In the genomic region with DNA sequence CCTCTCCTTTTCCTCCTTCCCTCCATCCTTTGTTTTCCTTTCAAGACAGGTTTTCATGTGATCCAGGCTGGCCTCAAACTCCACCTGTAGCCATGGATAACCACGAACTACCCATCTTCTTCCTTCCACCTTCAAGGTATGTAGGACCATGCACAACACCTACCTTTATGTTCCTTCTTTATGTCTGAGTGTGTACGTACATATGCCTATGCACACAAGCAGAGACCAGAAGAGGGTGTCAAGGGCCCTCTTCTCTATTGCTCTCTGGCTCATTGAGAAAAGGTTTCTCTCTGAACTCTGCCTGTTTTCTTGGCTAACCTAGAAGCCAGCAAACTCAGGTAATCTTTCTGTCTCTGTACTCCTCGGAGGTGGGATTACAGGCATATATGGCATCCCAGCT, we compare ENCODE assay signal across 20 mouse cellular contexts. TPM values are rescaled to one million over a fixed set of nuclear protein-coding genes. Genes with fewer than 3 reads are reported as not detected.
A peak's percentile ranks its signal among the peaks of the same experiment; 100 is the strongest.
DNase-seq lines count a peak whose midpoint lies in the region; ATAC-seq and TF ChIP-seq lines count a peak whose summit lies in the region.
"Had no signal": no experiment of that assay in that cellular context is flagged by ENCODE, and none has a peak within 500 bp of the region (broad histone marks: within the 10 kb centered on the region; RNA-seq: fewer than 3 reads in every experiment).

No protein-coding gene starts in this region.

- H3K4me1 ChIP-seq in lung, embryonic 16.5 days (replicated peaks; ENCODE audit: control insufficient read depth, insufficient read depth, low read length), result no peaks in the 10 kb centered on the region
- H3K4me1 ChIP-seq in lung, postnatal 0 days (ENCODE audit: insufficient read depth, low read depth, low read length), result no peaks in the 10 kb centered on the region
- H3K4me1 ChIP-seq in midbrain, embryonic 11.5 days (ENCODE audit: control insufficient read depth, insufficient read depth, low read length), result no peaks in the 10 kb centered on the region
- peaks cover 6% of the 10 kb centered on the region for H3K4me1 ChIP-seq in midbrain, embryonic 13.5 days (replicated peaks)

- no peaks in the 10 kb centered on the region for H3K36me3 ChIP-seq in lung, embryonic 16.5 days (ENCODE audit: control insufficient read depth, insufficient read depth, low read length)
- no peaks in the 10 kb centered on the region for H3K36me3 ChIP-seq in lung, postnatal 0 days (ENCODE audit: insufficient read depth, low read length)
- H3K36me3 ChIP-seq in midbrain, embryonic 11.5 days (ENCODE audit: control insufficient read depth, insufficient read depth, low read length), result no peaks in the 10 kb centered on the region
- no peaks in the 10 kb centered on the region for H3K36me3 ChIP-seq in midbrain, embryonic 13.5 days
- H3K36me3 ChIP-seq: G1E had no signal

- H3K27me3 ChIP-seq in lung, embryonic 16.5 days (ENCODE audit: control insufficient read depth, insufficient read depth, low read depth, low read length), result peaks cover 34% of the 10 kb centered on the region
- 0 out of 2 replicates have a peak, but pooled peaks cover 12% of the 10 kb centered on the region for H3K27me3 ChIP-seq in lung, postnatal 0 days (replicated peaks; ENCODE audit: insufficient read depth, low read length)
- no peaks in the 10 kb centered on the region for H3K27me3 ChIP-seq in midbrain, embryonic 11.5 days (ENCODE audit: control insufficient read depth, insufficient read depth, low read length)
- H3K27me3 ChIP-seq in midbrain, embryonic 13.5 days, result peaks cover 13% of the 10 kb centered on the region; the same call in 1 of the 2 replicates
- H3K27me3 ChIP-seq: Patski had no signal

- no peak overlapping the region for H3K9ac ChIP-seq in lung, embryonic 16.5 days (ENCODE audit: low read length)
- no peak overlapping the region for H3K9ac ChIP-seq in lung, postnatal 0 days (replicated peaks; ENCODE audit: low read depth)
- H3K9ac ChIP-seq in midbrain, embryonic 11.5 days (ENCODE audit: low read length), result no peak overlapping the region
- no peak overlapping the region for H3K9ac ChIP-seq in midbrain, embryonic 13.5 days (replicated peaks)

- no peak for TF ChIP-seq EP300 in lung, postnatal 0 days (IDR thresholded peaks at IDR 0.05)

- 59% methylated on average over 3 of the region's 3 CpGs for WGBS in lung, embryonic 16.5 days
- WGBS in lung, postnatal 0 days, result 48% methylated on average over 3 of the region's 3 CpGs
- 78% methylated on average over 3 of the region's 3 CpGs for WGBS in midbrain, embryonic 11.5 days
- 87% methylated on average over 3 of the region's 3 CpGs for WGBS in midbrain, embryonic 13.5 days

- H3K27ac ChIP-seq in lung, embryonic 16.5 days (ENCODE audit: low read length), result no peak overlapping the region
- H3K27ac ChIP-seq in lung, postnatal 0 days (ENCODE audit: low read length), result no peak overlapping the region
- H3K27ac ChIP-seq in midbrain, embryonic 11.5 days (ENCODE audit: low read depth, low read length), result no peak overlapping the region
- no peak overlapping the region for H3K27ac ChIP-seq in midbrain, embryonic 13.5 days

- no peak overlapping the region for H3K4me2 ChIP-seq in lung, embryonic 16.5 days (ENCODE audit: low read depth, low read length)
- H3K4me2 ChIP-seq in lung, postnatal 0 days (replicated peaks; ENCODE audit: low read depth, low read length), result no peak overlapping the region
- no peak overlapping the region for H3K4me2 ChIP-seq in midbrain, embryonic 11.5 days
- H3K4me2 ChIP-seq in midbrain, embryonic 13.5 days (replicated peaks), result no peak overlapping the region

- TF ChIP-seq CTCF in lung, postnatal 0 days (IDR thresholded peaks at IDR 0.05), result no peak

- ATAC-seq in lung, embryonic 16.5 days (ENCODE audit: low read depth), result peak; percentile 56; the same call in 1 of the 2 replicates
- peak; percentile 54 for ATAC-seq in lung, postnatal 0 days
- ATAC-seq in midbrain, embryonic 11.5 days (ENCODE audit: low FRiP score), result no peak
- no peak for ATAC-seq in midbrain, embryonic 13.5 days
- ATAC-seq: activated CD4-positive, CD25-positive, alpha-beta regulatory T cell, adult 4 months; CD4-positive, CD25-positive, alpha-beta regulatory T cell, adult 4 months; Patski had no signal

- H3K4me3 ChIP-seq in lung, embryonic 16.5 days (ENCODE audit: low read length), result no peak overlapping the region
- H3K4me3 ChIP-seq in lung, postnatal 0 days (ENCODE audit: low read depth, low read length), result no peak overlapping the region
- no peak overlapping the region for H3K4me3 ChIP-seq in midbrain, embryonic 11.5 days (ENCODE audit: low read depth, low read length)
- no peak overlapping the region for H3K4me3 ChIP-seq in midbrain, embryonic 13.5 days (replicated peaks)

- no peak for DNase-seq in lung, postnatal 36 days
- no peak for DNase-seq in lung, postnatal 0 days (ENCODE audit: low spot score)
- no peak for DNase-seq in lung, postnatal 4 days
- peak; percentile 44 for DNase-seq in midbrain, embryonic 11.5 days (ENCODE audit: low spot score, missing footprints)
- DNase-seq: adrenal gland, adult 2 months; adrenal gland, adult 8-10 months; adrenal gland, postnatal 10 days; adrenal gland, postnatal 14 days; adrenal gland, postnatal 25 days; adrenal gland, postnatal 36 days; B cell, adult 2 months; cerebellum, adult 11 months; cerebellum, adult 11-12 months; cerebellum, adult 18-20 months had no signal

- no peaks in the 10 kb centered on the region for H3K9me3 ChIP-seq in lung, embryonic 16.5 days (ENCODE audit: control insufficient read depth, low read length)
- no peaks in the 10 kb centered on the region for H3K9me3 ChIP-seq in lung, postnatal 0 days (ENCODE audit: low read length)
- H3K9me3 ChIP-seq in midbrain, embryonic 11.5 days (ENCODE audit: control insufficient read depth, low read length), result no peaks in the 10 kb centered on the region
- H3K9me3 ChIP-seq in midbrain, embryonic 13.5 days, result no peaks in the 10 kb centered on the region
- H3K9me3 ChIP-seq: G1E had no signal

RNA-seq across cellular contexts. Expression of a gene that starts 32.4 kb away (rescaled TPM):
- polyA plus RNA-seq in lung, embryonic 16.5 days (2015; fragmentation: Nextera tagmentation; extraction: Ambion mirVana), result 41.8 and 43.2 TPM in 2 replicates
- polyA plus RNA-seq in lung, postnatal 0 days (2015; fragmentation: Nextera tagmentation; extraction: Ambion mirVana), result 4.7 and 5.6 TPM in 2 replicates
- polyA plus RNA-seq in midbrain, embryonic 11.5 days (2014; fragmentation: Nextera tagmentation; extraction: Ambion mirVana), result 48.2 and 54.0 TPM in 2 replicates
- 21.6 and 21.8 TPM in 2 replicates for polyA plus RNA-seq in midbrain, embryonic 13.5 days (2015; fragmentation: Nextera tagmentation; extraction: Ambion mirVana)

RNA-seq across cellular contexts. Expression of a gene that starts 39.0 kb away (rescaled TPM):
- 10.3 and 10.5 TPM in 2 replicates for polyA plus RNA-seq in lung, embryonic 16.5 days (2015; fragmentation: Nextera tagmentation; extraction: Ambion mirVana)
- 5.4 and 6.1 TPM in 2 replicates for polyA plus RNA-seq in lung, postnatal 0 days (2015; fragmentation: Nextera tagmentation; extraction: Ambion mirVana)
- polyA plus RNA-seq in midbrain, embryonic 11.5 days (2014; fragmentation: Nextera tagmentation; extraction: Ambion mirVana), result 7.5 and 9.2 TPM in 2 replicates
- polyA plus RNA-seq in midbrain, embryonic 13.5 days (2015; fragmentation: Nextera tagmentation; extraction: Ambion mirVana), result 10.8 and 13.3 TPM in 2 replicates

Comparison
In these comparisons a context has a peak if more than half of its experiments do, and no peak if none do; other contexts are left out.
1. ATAC-seq: peak in lung, embryonic 16.5 days (single experiment) and lung, postnatal 0 days (single experiment); none in midbrain, embryonic 11.5 days (single experiment) and midbrain, embryonic 13.5 days (single experiment).